Mouse (Mus musculus): Measurements from ENCODE around the gene Ppp1r21. TPM values are rescaled to one million over a fixed set of nuclear protein-coding genes. Genes with fewer than 3 reads are reported as not detected.
A peak's percentile ranks its signal among the peaks of the same experiment; 100 is the strongest.

The Ppp1r21 gene
- polyA plus RNA-seq, 1 experiment from 2014 or later, result 38.8 TPM

- no peaks in the 10 kb centered on the region; the same call in none of the 2 replicates for H3K36me3 ChIP-seq (ENCODE audit: control insufficient read depth, insufficient read depth, low read length)
- no peaks in the 10 kb centered on the region for H3K9me3 ChIP-seq (ENCODE audit: control insufficient read depth, low read length)
- no peak overlapping the region for H3K4me3 ChIP-seq (ENCODE audit: low read length)
Measured at GRCm38 (mm10) chr17:88553473-88554087, 23.7 kb downstream of the Ppp1r21 start.

GRCm38 (mm10) chr17:88556176-88556575 lies 26.3 kb downstream of the Ppp1r21 start:
- no peaks in the 10 kb centered on the region for H3K4me1 ChIP-seq (ENCODE audit: control insufficient read depth, insufficient read depth, low read depth, low read length)
- no peak overlapping the region for H3K27ac ChIP-seq (ENCODE audit: low read depth, low read length)
- no peak overlapping the region for H3K9ac ChIP-seq (ENCODE audit: low read depth, low read length)
- no peaks in the 10 kb centered on the region for H3K27me3 ChIP-seq (replicated peaks; ENCODE audit: control insufficient read depth, insufficient read depth, low read length)
- H3K4me3 ChIP-seq (ENCODE audit: low read length), result no peak overlapping the region
- no peak overlapping the region for H3K4me2 ChIP-seq (ENCODE audit: low read length)
- ATAC-seq, result no peak
- H3K9me3 ChIP-seq (ENCODE audit: control insufficient read depth, low read length), result no peaks in the 10 kb centered on the region
- WGBS, result 72% methylated on average over 13 of the region's 13 CpGs
- peaks cover 5% of the 10 kb centered on the region; the same call in 1 of the 2 replicates for H3K36me3 ChIP-seq (ENCODE audit: control insufficient read depth, insufficient read depth, low read length)

More at GRCm38 (mm10) chr17:88553473-88554087, 23.7 kb downstream of the Ppp1r21 start:
- H3K4me2 ChIP-seq (ENCODE audit: low read length), result no peak overlapping the region
- H3K27me3 ChIP-seq (replicated peaks; ENCODE audit: control insufficient read depth, insufficient read depth, low read length), result no peaks in the 10 kb centered on the region
- H3K9ac ChIP-seq (ENCODE audit: low read depth, low read length), result no peak overlapping the region
- H3K4me1 ChIP-seq (ENCODE audit: control insufficient read depth, insufficient read depth, low read depth, low read length), result no peaks in the 10 kb centered on the region
- 86% methylated on average over 11 of the region's 11 CpGs for WGBS
- no peak overlapping the region for H3K27ac ChIP-seq (ENCODE audit: low read depth, low read length)
- ATAC-seq, result no peak

GRCm38 (mm10) chr17:88556688-88557087 lies 26.8 kb downstream of the Ppp1r21 start:
- Histone ChIP-seq H3K36me3 (ENCODE audit: control insufficient read depth, insufficient read depth, low read length) (peaks cover 7% of the 10 kb centered on the region; the same call in 1 of the 2 replicates), H3K27me3 (replicated peaks; ENCODE audit: control insufficient read depth, insufficient read depth, low read length) (no peaks in the 10 kb centered on the region), H3K9ac (ENCODE audit: low read depth, low read length) (no peak overlapping the region), H3K27ac (ENCODE audit: low read depth, low read length) (no peak overlapping the region), H3K4me3 (ENCODE audit: low read length) (no peak overlapping the region), H3K4me2 (ENCODE audit: low read length) (no peak overlapping the region), H3K4me1 (ENCODE audit: control insufficient read depth, insufficient read depth, low read depth, low read length) (no peaks in the 10 kb centered on the region), H3K9me3 (ENCODE audit: control insufficient read depth, low read length) (no peaks in the 10 kb centered on the region)
- WGBS, result 83% methylated on average over 4 of the region's 4 CpGs
- ATAC-seq, result no peak

GRCm38 (mm10) chr17:88558168-88558842 lies 28.4 kb downstream of the Ppp1r21 start:
- Histone ChIP-seq H3K36me3 (ENCODE audit: control insufficient read depth, insufficient read depth, low read length) (peaks cover 10% of the 10 kb centered on the region; the same call in 1 of the 2 replicates), H3K27ac (ENCODE audit: low read depth, low read length) (peak overlapping the region; percentile 23; the same call in 1 of the 2 replicates), H3K4me1 (ENCODE audit: control insufficient read depth, insufficient read depth, low read depth, low read length) (no peaks in the 10 kb centered on the region), H3K9me3 (ENCODE audit: control insufficient read depth, low read length) (no peaks in the 10 kb centered on the region), H3K4me2 (ENCODE audit: low read length) (no peak overlapping the region), H3K9ac (ENCODE audit: low read depth, low read length) (peak overlapping the region; percentile 35; the same call in 1 of the 2 replicates), H3K27me3 (replicated peaks; ENCODE audit: control insufficient read depth, insufficient read depth, low read length) (no peaks in the 10 kb centered on the region), H3K4me3 (ENCODE audit: low read length) (no peak overlapping the region)
- 29% methylated on average over 13 of the region's 13 CpGs for WGBS
- ATAC-seq, result peak; percentile 87

- WGBS, result 93% methylated on average over 3 of the region's 3 CpGs
- H3K36me3 ChIP-seq (ENCODE audit: control insufficient read depth, insufficient read depth, low read length), result peaks cover 16% of the 10 kb centered on the region
- H3K27ac ChIP-seq (ENCODE audit: low read depth, low read length), result no peak overlapping the region
- H3K4me2 ChIP-seq (ENCODE audit: low read length), result no peak overlapping the region
- ATAC-seq, result no peak
- no peaks in the 10 kb centered on the region for H3K27me3 ChIP-seq (replicated peaks; ENCODE audit: control insufficient read depth, insufficient read depth, low read length)
- no peak overlapping the region for H3K4me3 ChIP-seq (ENCODE audit: low read length)
- no peaks in the 10 kb centered on the region for H3K4me1 ChIP-seq (ENCODE audit: control insufficient read depth, insufficient read depth, low read depth, low read length)
- H3K9ac ChIP-seq (ENCODE audit: low read depth, low read length), result no peak overlapping the region
- H3K9me3 ChIP-seq (ENCODE audit: control insufficient read depth, low read length), result no peaks in the 10 kb centered on the region
Measured at GRCm38 (mm10) chr17:88563611-88564010, 33.7 kb downstream of the Ppp1r21 start.

- WGBS, result 53% methylated on average over 10 of the region's 10 CpGs
- no peak overlapping the region for H3K4me2 ChIP-seq (ENCODE audit: low read length)
- H3K4me1 ChIP-seq (ENCODE audit: control insufficient read depth, insufficient read depth, low read depth, low read length), result peaks cover 2% of the 10 kb centered on the region; the same call in 1 of the 2 replicates
- no peaks in the 10 kb centered on the region for H3K9me3 ChIP-seq (ENCODE audit: control insufficient read depth, low read length)
- peak overlapping the region; percentile 51 for H3K27ac ChIP-seq (ENCODE audit: low read depth, low read length)
- peaks cover 18% of the 10 kb centered on the region for H3K36me3 ChIP-seq (ENCODE audit: control insufficient read depth, insufficient read depth, low read length)
- 0 out of 2 replicates have a peak, but pooled peaks have one; percentile 29 for ATAC-seq
- no peaks in the 10 kb centered on the region for H3K27me3 ChIP-seq (replicated peaks; ENCODE audit: control insufficient read depth, insufficient read depth, low read length)
- no peak overlapping the region for H3K9ac ChIP-seq (ENCODE audit: low read depth, low read length)
- H3K4me3 ChIP-seq (ENCODE audit: low read length), result no peak overlapping the region
Measured at GRCm38 (mm10) chr17:88569807-88570540, 40.1 kb downstream of the Ppp1r21 start.

GRCm38 (mm10) chr17:88570784-88571183 lies 40.9 kb downstream of the Ppp1r21 start:
- WGBS, result 82% methylated on average over 11 of the region's 11 CpGs
- H3K4me1 ChIP-seq (ENCODE audit: control insufficient read depth, insufficient read depth, low read depth, low read length), result peaks cover 2% of the 10 kb centered on the region; the same call in 1 of the 2 replicates
- no peaks in the 10 kb centered on the region for H3K27me3 ChIP-seq (replicated peaks; ENCODE audit: control insufficient read depth, insufficient read depth, low read length)
- H3K27ac ChIP-seq (ENCODE audit: low read depth, low read length), result no peak overlapping the region
- no peak overlapping the region for H3K9ac ChIP-seq (ENCODE audit: low read depth, low read length)
- H3K4me3 ChIP-seq (ENCODE audit: low read length), result no peak overlapping the region
- no peak overlapping the region for H3K4me2 ChIP-seq (ENCODE audit: low read length)
- H3K36me3 ChIP-seq (ENCODE audit: control insufficient read depth, insufficient read depth, low read length), result peaks cover 24% of the 10 kb centered on the region
- no peaks in the 10 kb centered on the region for H3K9me3 ChIP-seq (ENCODE audit: control insufficient read depth, low read length)
- no peak for ATAC-seq

- WGBS, result 76% methylated on average over 5 of the region's 5 CpGs
- no peaks in the 10 kb centered on the region for H3K27me3 ChIP-seq (replicated peaks; ENCODE audit: control insufficient read depth, insufficient read depth, low read length)
- H3K4me2 ChIP-seq (ENCODE audit: low read length), result no peak overlapping the region
- peaks cover 30% of the 10 kb centered on the region for H3K36me3 ChIP-seq (ENCODE audit: control insufficient read depth, insufficient read depth, low read length)
- no peaks in the 10 kb centered on the region for H3K9me3 ChIP-seq (ENCODE audit: control insufficient read depth, low read length)
- no peak for ATAC-seq
- no peak overlapping the region for H3K4me3 ChIP-seq (ENCODE audit: low read length)
- H3K9ac ChIP-seq (ENCODE audit: low read depth, low read length), result no peak overlapping the region
- no peak overlapping the region for H3K27ac ChIP-seq (ENCODE audit: low read depth, low read length)
- H3K4me1 ChIP-seq (ENCODE audit: control insufficient read depth, insufficient read depth, low read depth, low read length), result peaks cover 2% of the 10 kb centered on the region; the same call in 1 of the 2 replicates
Measured at GRCm38 (mm10) chr17:88574811-88575210, 44.9 kb downstream of the Ppp1r21 start.

All from hindbrain, embryonic 16.5 days (tissue).